Mouse (Mus musculus): ENCODE results near the gene Jkamp. TPM values are rescaled to one million over a fixed set of nuclear protein-coding genes. Genes with fewer than 3 reads are reported as not detected.

The Jkamp gene
- polyA plus RNA-seq, 1 experiment, result 17.9 TPM

GRCm38 (mm10) chr12:72129203-72129602 lies 43.8 kb downstream of the Jkamp start:
- H3K27ac ChIP-seq (ENCODE audit: control insufficient read depth, insufficient read depth, low read depth, low read length), result no peak overlapping the region
- no peaks in the 10 kb centered on the region for H3K27me3 ChIP-seq (ENCODE audit: control insufficient read depth, insufficient read depth, low read length)
- no peak for TF ChIP-seq POLR2A (IDR thresholded peaks at IDR 0.05; ENCODE audit: control insufficient read depth, low read depth, low read length)
- no peak for TF ChIP-seq CTCF (IDR thresholded peaks at IDR 0.05; ENCODE audit: control insufficient read depth, insufficient read depth, insufficient replicate concordance, low read depth, low read length)
- no peaks in the 10 kb centered on the region for H3K4me1 ChIP-seq (ENCODE audit: control insufficient read depth, insufficient read depth, low read length)
- no peaks in the 10 kb centered on the region for H3K36me3 ChIP-seq (ENCODE audit: control insufficient read depth, insufficient read depth, low read length)
- H3K4me3 ChIP-seq (ENCODE audit: control insufficient read depth, low read depth, low read length), result no peak overlapping the region

GRCm38 (mm10) chr12:72150786-72151185 lies 65.4 kb downstream of the Jkamp start:
- no peaks in the 10 kb centered on the region for H3K4me1 ChIP-seq (ENCODE audit: control insufficient read depth, insufficient read depth, low read length)
- no peak for TF ChIP-seq CTCF (IDR thresholded peaks at IDR 0.05; ENCODE audit: control insufficient read depth, insufficient read depth, insufficient replicate concordance, low read depth, low read length)
- no peak for TF ChIP-seq POLR2A (IDR thresholded peaks at IDR 0.05; ENCODE audit: control insufficient read depth, low read depth, low read length)
- no peaks in the 10 kb centered on the region for H3K36me3 ChIP-seq (ENCODE audit: control insufficient read depth, insufficient read depth, low read length)
- H3K4me3 ChIP-seq (ENCODE audit: control insufficient read depth, low read depth, low read length), result no peak overlapping the region
- H3K27me3 ChIP-seq (ENCODE audit: control insufficient read depth, insufficient read depth, low read length), result no peaks in the 10 kb centered on the region
- H3K27ac ChIP-seq (ENCODE audit: control insufficient read depth, insufficient read depth, low read depth, low read length), result no peak overlapping the region

Other genes with a start within 250 kb of the Jkamp start
- gene Gpr135, start 14.5 kb upstream of the Jkamp start, polyA plus RNA-seq (2012; rRNA removed), result 1.5 and 1.8 TPM in 2 replicates
- 1.0 and 1.2 TPM in 2 replicates for gene L3hypdh, start 150 bp upstream of the Jkamp start, polyA plus RNA-seq (2012; rRNA removed)
- 11.5 and 12.6 TPM in 2 replicates for gene Ccdc175, start 99.4 kb downstream of the Jkamp start, polyA plus RNA-seq (2012; rRNA removed)

Measured in testis, adult 2 months (tissue).